Mouse (Mus musculus) forebrain, postnatal 0 days (tissue): Measurements from ENCODE around the gene Mapk10. TPM values are rescaled to one million over a fixed set of nuclear protein-coding genes. Genes with fewer than 3 reads are reported as not detected.

Experiments
- ATAC-seq: fragments of 200-750 bp; cut with Nextera tagmentation; 2 replicates; pipeline ENCODE4 v1.8.0; 2017; ENCODE audit warnings: mild to moderate bottlenecking, moderate library complexity
- DNase-seq: peaks from one replicate; pipeline ENCODE4 v3.0.0-alpha.2; 2015
- H3K27ac ChIP-seq: fragments of 300-500 bp; sonication (generic); 2 replicates; pipeline ENCODE4 v1.5.1; 2014; ENCODE audit warnings: low read depth, mild to moderate bottlenecking, antibody characterized with exemption, low read length, moderate library complexity, mixed read lengths
- H3K27me3 ChIP-seq: fragments of 300-500 bp; sonication (generic); 2 replicates; pipeline ENCODE4 v1.6.1; 2014; ENCODE audit warnings: mild to moderate bottlenecking, low read length, mixed read lengths; ENCODE audit not compliant: insufficient read depth
- H3K36me3 ChIP-seq: fragments of 300-500 bp; sonication (generic); 2 replicates; pipeline ENCODE4 v1.6.1; 2014; ENCODE audit warnings: mild to moderate bottlenecking, moderate library complexity; ENCODE audit not compliant: insufficient read depth
- H3K4me1 ChIP-seq: fragments of 300-500 bp; sonication (generic); 2 replicates; pipeline ENCODE4 v1.6.1; 2014; ENCODE audit warnings: antibody characterized with exemption; ENCODE audit not compliant: insufficient read depth
- H3K4me2 ChIP-seq: fragments of 300-500 bp; sonication (generic); 2 replicates; pipeline ENCODE4 v1.6.1; 2014; ENCODE audit warnings: low read depth, mild to moderate bottlenecking, moderate library complexity
- H3K4me3 ChIP-seq: fragments of 300-500 bp; sonication (generic); 2 replicates; pipeline ENCODE4 v1.5.1; 2014; ENCODE audit warnings: low read depth, low read length, mixed read lengths
- H3K9ac ChIP-seq: fragments of 300-500 bp; sonication (generic); 2 replicates; pipeline ENCODE4 v1.6.1; 2014; ENCODE audit warnings: mild to moderate bottlenecking
- H3K9me3 ChIP-seq: fragments of 300-500 bp; sonication (generic); 2 replicates; pipeline ENCODE4 v1.6.1; 2016; ENCODE audit warnings: low read length
- CTCF ChIP-seq: sonication (generic); IDR thresholded peaks from 2 replicates; pipeline ENCODE4 v1.5.1; 2016; ENCODE audit warnings: antibody characterized with exemption, control low read depth, low read depth
- WGBS: fragments of 180-500 bp; shearing (Covaris S2); extraction: QIAGEN DNeasy Blood & Tissue Kit; methylation state at CpG from one replicate; pipeline ENCODE4 v1.1.7; 2014; 5-methylcytosine and 5-hydroxymethylcytosine counted together
- polyA plus RNA-seq: library from polyadenylated mRNA; unstranded; fragments of >200 nt; fragmentation: Nextera tagmentation; extraction: Ambion mirVana; gene quantifications from 2 replicates; pipeline ENCODE4 v1.2.1, GENCODE M21; 2015
- total RNA-seq: library from RNA; depleted of rRNA; stranded (reverse); fragments of >200 nt; gene quantifications from 2 replicates; pipeline ENCODE4 v1.2.3, GENCODE M21; 2014

Mapk10 gene
- total and polyA plus RNA-seq, 2 experiments from 2014 or later: 41.5 to 89.2 TPM

DNA sequence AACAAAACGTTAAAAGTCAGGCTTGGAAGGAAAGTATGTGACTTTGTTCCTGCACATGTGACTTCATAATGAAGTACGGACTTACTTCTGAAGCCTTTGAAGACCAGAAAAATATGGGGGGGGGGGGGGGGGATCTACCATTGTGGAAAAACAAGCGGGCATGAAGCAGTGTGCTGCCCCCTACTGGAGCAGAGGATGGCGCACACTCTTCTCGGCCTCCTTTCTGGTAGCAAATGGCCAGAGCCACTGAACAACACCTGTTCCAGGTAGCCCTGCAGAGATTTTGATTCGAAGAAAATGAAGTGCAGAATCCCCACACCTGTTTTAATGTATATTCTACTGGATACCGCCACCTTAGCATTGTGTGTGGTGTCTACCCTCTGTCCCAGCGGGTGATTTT lies 135.7 kb downstream of the Mapk10 start:
- no peak for DNase-seq
- ATAC-seq: no peak
- TF ChIP-seq CTCF: no peak
- Histone ChIP-seq H3K9ac (no peak overlapping the region), H3K36me3 (no peaks in the 10 kb centered on the region), H3K9me3 (no peaks in the 10 kb centered on the region), H3K4me3 (no peak overlapping the region), H3K4me1 (no peaks in the 10 kb centered on the region), H3K27me3 (no peaks in the 10 kb centered on the region), H3K27ac (no peak overlapping the region), H3K4me2 (no peak overlapping the region)
- WGBS: 62% methylated on average over 8 of the region's 8 CpGs

DNA sequence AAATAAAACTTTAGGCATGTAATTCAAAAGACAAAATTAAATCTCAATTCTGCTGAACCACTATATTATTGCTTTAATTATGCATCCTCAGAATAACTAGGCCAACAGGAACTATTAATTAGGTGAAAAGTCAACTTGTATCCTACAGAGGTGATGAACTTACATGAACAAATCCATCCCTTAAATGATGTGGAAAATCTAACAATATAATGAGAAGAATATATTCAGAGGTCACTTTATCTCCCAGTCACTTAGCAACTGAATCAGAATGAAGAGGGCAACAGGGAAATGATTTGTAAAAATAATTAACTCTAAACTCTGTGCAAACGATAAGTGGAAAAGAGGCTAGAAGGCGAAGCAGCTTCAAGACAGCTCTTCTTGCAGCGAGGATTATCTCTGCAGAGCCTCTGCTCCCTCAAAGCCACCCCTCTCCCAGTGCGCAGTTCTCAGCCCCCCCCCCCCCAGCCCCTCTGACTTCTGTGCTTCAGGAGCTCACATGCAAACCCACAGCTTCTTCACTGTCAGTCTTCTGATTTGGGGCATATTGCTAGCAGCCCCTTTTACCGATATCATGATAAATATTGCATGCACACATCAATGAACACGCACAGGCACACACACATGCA lies 138.8 kb downstream of the Mapk10 start:
- ATAC-seq (no peak), DNase-seq (no peak)
- H3K27ac ChIP-seq: no peak overlapping the region
- H3K4me1 ChIP-seq: no peaks in the 10 kb centered on the region
- H3K4me2 ChIP-seq: no peak overlapping the region
- H3K4me3 ChIP-seq: no peak overlapping the region
- WGBS: 35% methylated on average over 6 of the region's 6 CpGs
- H3K9me3 ChIP-seq: no peaks in the 10 kb centered on the region
- H3K9ac ChIP-seq: no peak overlapping the region
- no peak for TF ChIP-seq CTCF
- H3K36me3 ChIP-seq: no peaks in the 10 kb centered on the region
- H3K27me3 ChIP-seq: no peaks in the 10 kb centered on the region

DNA sequence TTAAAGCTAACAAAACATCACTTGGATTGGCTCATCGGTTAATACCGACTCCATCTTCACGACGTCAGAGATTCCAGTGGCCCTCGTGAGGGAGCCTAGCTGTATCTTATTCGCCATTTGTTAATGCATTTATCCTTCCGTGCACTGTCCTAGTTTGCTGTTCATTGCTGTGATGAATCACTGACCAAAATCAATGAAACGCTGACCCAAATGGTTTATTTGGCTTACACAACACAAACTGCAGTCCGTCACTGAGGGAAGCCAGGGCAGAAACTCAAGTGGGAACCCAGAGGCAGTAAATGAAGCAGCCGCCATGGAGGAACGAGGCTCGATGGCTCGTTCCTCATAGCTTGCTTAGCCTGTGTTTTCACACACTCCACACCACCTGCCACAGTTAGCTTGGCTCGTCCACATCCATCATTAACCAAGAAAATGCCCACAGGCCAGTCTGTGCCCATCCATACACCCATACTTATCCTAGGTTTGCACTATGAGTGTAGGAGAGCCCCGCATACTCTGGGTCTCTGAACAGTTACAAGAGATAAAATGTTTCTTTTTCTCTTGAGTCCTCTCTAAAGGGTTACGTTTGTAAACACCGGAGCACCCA lies 140.0 kb downstream of the Mapk10 start:
- Histone ChIP-seq H3K27me3 (no peaks in the 10 kb centered on the region), H3K4me1 (no peaks in the 10 kb centered on the region), H3K4me2 (no peak overlapping the region), H3K27ac (no peak overlapping the region), H3K4me3 (no peak overlapping the region), H3K9ac (no peak overlapping the region), H3K36me3 (no peaks in the 10 kb centered on the region), H3K9me3 (no peaks in the 10 kb centered on the region)
- 81% methylated on average over 17 of the region's 17 CpGs for WGBS
- DNase-seq (no peak), ATAC-seq (no peak)
- no peak for TF ChIP-seq CTCF

DNA sequence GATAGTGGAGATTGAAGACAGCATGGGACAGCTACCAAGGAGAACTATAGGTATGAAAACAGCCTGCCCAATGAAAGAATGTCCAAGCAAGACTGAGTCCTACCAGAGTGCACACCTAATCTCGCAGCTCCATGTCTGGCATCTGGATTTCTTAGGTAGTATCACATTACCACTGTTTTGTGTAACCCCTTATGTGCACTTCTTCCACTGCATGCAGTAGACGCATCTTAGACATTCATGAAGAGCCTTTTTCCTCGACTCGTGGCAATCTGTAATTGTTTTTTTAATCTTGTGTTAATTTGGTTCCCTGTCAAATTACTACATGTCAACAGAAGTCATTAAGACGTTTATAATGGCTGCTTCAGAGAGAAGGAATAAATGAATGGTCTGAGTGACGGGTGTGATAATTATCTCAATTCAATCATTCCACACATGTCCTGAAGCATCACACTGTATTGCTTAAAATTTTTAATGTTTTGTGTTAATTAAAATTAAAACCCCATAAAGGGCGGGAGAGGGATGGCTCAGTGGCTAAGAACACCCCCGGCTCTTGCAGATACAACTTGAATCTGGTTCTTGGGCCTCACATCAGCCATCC lies 160.7 kb downstream of the Mapk10 start:
- Histone ChIP-seq H3K4me3 (no peak overlapping the region), H3K27ac (no peak overlapping the region), H3K4me2 (no peak overlapping the region), H3K27me3 (no peaks in the 10 kb centered on the region), H3K4me1 (no peaks in the 10 kb centered on the region; the same call in 1 of the 2 replicates), H3K9me3 (no peaks in the 10 kb centered on the region), H3K36me3 (no peaks in the 10 kb centered on the region), H3K9ac (no peak overlapping the region)
- DNase-seq (peak; percentile 16), ATAC-seq (peak; percentile 84)
- 32% methylated on average over 8 of the region's 8 CpGs for WGBS
- TF ChIP-seq CTCF: no peak

DNA sequence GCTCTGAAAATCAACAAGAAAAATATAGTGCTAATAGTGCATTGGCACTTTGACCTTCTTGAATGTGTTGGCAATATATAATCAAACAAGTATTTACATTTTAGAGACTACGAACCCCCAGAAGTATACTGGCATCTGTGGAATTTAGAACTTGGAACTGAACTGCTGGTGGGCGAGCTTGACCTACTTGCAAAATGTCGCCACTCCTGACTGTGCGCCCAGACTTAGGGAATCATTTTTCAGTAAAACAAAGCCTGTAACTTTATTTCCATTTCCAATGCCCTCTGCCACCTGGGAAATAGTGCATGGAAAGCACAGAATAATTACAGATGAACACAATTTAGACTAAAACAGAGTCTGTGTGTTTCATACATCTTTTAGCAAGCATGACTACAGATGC lies 163.1 kb downstream of the Mapk10 start:
- no peaks in the 10 kb centered on the region for H3K36me3 ChIP-seq
- ATAC-seq (no peak), DNase-seq (no peak)
- H3K4me3 ChIP-seq: no peak overlapping the region
- no peaks in the 10 kb centered on the region for H3K9me3 ChIP-seq
- H3K27ac ChIP-seq: no peak overlapping the region
- H3K27me3 ChIP-seq: no peaks in the 10 kb centered on the region
- 86% methylated on average over 4 of the region's 4 CpGs for WGBS
- no peak overlapping the region for H3K9ac ChIP-seq
- no peak overlapping the region for H3K4me2 ChIP-seq
- no peak for TF ChIP-seq CTCF
- no peaks in the 10 kb centered on the region; the same call in 1 of the 2 replicates for H3K4me1 ChIP-seq

DNA sequence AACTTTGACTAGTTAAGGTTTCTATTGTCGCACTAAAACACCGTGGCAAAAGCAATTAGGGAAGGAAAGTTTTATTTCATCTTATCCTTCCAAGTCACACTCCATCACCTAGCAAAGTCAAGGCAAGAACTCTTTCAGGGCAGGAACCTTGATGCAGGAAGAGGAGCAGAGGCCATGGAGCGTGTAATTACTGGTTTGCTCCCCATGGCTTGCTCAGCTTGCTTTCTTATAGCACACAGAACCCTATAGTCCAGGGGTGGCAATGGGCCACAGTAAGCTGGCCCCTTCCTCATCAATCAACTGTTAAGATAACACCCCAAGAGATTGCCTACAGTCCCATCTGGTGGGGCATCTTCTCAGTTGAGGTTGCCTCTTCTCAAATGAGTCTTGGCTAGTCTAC lies 173.4 kb downstream of the Mapk10 start:
- Histone ChIP-seq H3K4me1 (no peaks in the 10 kb centered on the region), H3K9ac (no peak overlapping the region), H3K4me2 (no peak overlapping the region), H3K36me3 (no peaks in the 10 kb centered on the region), H3K4me3 (no peak overlapping the region), H3K27ac (no peak overlapping the region), H3K9me3 (no peaks in the 10 kb centered on the region), H3K27me3 (no peaks in the 10 kb centered on the region)
- no peak for TF ChIP-seq CTCF
- WGBS: 97% methylated on average over 3 of the region's 3 CpGs
- DNase-seq: no peak
- ATAC-seq: no peak

DNA sequence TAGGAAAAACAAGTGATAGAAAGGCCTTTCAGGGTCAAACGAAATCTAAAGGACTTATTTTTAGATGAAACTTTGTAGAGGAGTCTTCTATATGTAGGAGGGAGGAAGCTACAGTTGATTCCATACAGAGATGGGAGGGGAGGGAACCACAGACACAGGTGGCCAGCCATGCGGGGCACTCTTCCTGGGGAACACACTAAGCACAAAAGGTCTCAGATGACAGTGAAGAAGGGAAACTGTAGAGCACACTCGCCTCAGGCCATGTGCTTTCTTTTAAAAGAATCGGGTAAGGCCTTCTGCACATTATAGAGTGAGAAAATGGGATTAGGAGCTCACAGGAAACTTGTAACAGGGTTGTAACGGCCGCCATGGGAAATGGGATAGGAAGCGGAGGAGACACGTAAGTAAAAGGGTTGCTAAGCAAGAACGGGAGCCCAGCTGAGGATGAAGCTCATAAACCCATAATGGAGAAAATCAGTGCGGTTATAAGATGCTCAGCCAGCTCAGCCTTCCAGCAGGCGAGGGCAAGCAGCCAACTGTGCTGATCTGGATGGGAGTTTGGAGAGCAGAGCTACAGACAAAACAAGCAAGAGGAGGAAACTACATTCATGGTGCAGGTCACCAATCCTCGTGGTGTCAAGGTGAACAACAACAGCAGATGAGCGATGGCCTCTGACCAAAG lies 182.1 kb downstream of the Mapk10 start:
- 49% methylated on average over 13 of the region's 13 CpGs for WGBS
- 0 out of 2 replicates have a peak, but pooled peaks have one; percentile 20 for ATAC-seq
- no peaks in the 10 kb centered on the region for H3K36me3 ChIP-seq
- no peak overlapping the region for H3K4me2 ChIP-seq
- no peaks in the 10 kb centered on the region for H3K9me3 ChIP-seq
- H3K4me3 ChIP-seq: no peak overlapping the region
- peak overlapping the region; percentile 9; the same call in 1 of the 2 replicates for H3K27ac ChIP-seq
- peak; percentile 59 for DNase-seq
- TF ChIP-seq CTCF: no peak
- no peak overlapping the region for H3K9ac ChIP-seq
- no peaks in the 10 kb centered on the region for H3K27me3 ChIP-seq
- H3K4me1 ChIP-seq: 0 out of 2 replicates have a peak, but pooled peaks cover 14% of the 10 kb centered on the region
